Mouse (Mus musculus): Measurements from ENCODE around the gene Rtf2.

GRCm38 (mm10) chr2:172481654-172482385 is 41.5 kb downstream of the Rtf2 start:
- no peak for TF ChIP-seq GATA1 (IDR thresholded peaks at IDR 0.05; ENCODE audit: low read length)
- no peak for TF ChIP-seq TAL1 (IDR thresholded peaks at IDR 0.05; ENCODE audit: low read length)
